Mouse (Mus musculus): Measurements from ENCODE around the gene Gm17332.
"Not testable (repeated sequence)": the region's sequence is repeated elsewhere in the genome, so short reads cannot be mapped to it uniquely, and the experiment has no call there.

Gm17332 gene

GRCm38 (mm10) chr11:31182362-31182761 is at the start of gene Gm17332:
TSS of gene Gm17332 (minus strand) at chr11:31182462.
- DNase-seq (ENCODE audit: low spot score in 2 of 2) = no peak

GRCm38 (mm10) chr11:31229966-31230365 is 47.7 kb upstream of the Gm17332 start:
- DNase-seq (ENCODE audit: low spot score in 2 of 2) = no peak

GRCm38 (mm10) chr11:31225359-31225758 is 43.1 kb upstream of the Gm17332 start:
- DNase-seq (ENCODE audit: low spot score in 2 of 2) = no peak

- DNase-seq (ENCODE audit: low spot score in 2 of 2) = no peak
Measured at GRCm38 (mm10) chr11:31218009-31218408, 35.7 kb upstream of the Gm17332 start.

- DNase-seq (ENCODE audit: low spot score in 2 of 2) = no peak
Measured at GRCm38 (mm10) chr11:31195621-31196363, 13.5 kb upstream of the Gm17332 start.

GRCm38 (mm10) chr11:31194761-31195160 is 12.5 kb upstream of the Gm17332 start:
- no peak for DNase-seq (ENCODE audit: low spot score in 2 of 2)

GRCm38 (mm10) chr11:31170052-31170646 is 12.1 kb downstream of the Gm17332 start:
- DNase-seq (ENCODE audit: low spot score in 2 of 2) = peak; percentile 70 to 74

GRCm38 (mm10) chr11:31169161-31170051 is 12.9 kb downstream of the Gm17332 start:
- peak in 1 of 2 experiments; percentile 62 for DNase-seq (ENCODE audit: low spot score in 2 of 2)

- no peak for DNase-seq (ENCODE audit: low spot score in 2 of 2)
Measured at GRCm38 (mm10) chr11:31168831-31169160, 13.5 kb downstream of the Gm17332 start.

GRCm38 (mm10) chr11:31157021-31157420 is 25.2 kb downstream of the Gm17332 start:
- DNase-seq (ENCODE audit: low spot score in 2 of 2) = no peak

- DNase-seq (ENCODE audit: low spot score in 2 of 2) = not testable (repeated sequence)
Measured at GRCm38 (mm10) chr11:31138394-31138793, 43.9 kb downstream of the Gm17332 start.

GRCm38 (mm10) chr11:31134824-31135223 is 47.4 kb downstream of the Gm17332 start:
- DNase-seq (ENCODE audit: low spot score in 2 of 2) = not testable (repeated sequence)

- not testable (repeated sequence) for DNase-seq (ENCODE audit: low spot score in 2 of 2)
Measured at GRCm38 (mm10) chr11:31133726-31134125, 48.5 kb downstream of the Gm17332 start.
